Mouse (Mus musculus) gastrocnemius, adult 2 months (tissue): ENCODE data around the gene Unkl. TPM values are rescaled to one million over a fixed set of nuclear protein-coding genes. Genes with fewer than 3 reads are reported as not detected.

Source experiments
- DNase-seq: peaks from one replicate; pipeline ENCODE4 v3.0.0; 2022
- H3K27ac ChIP-seq: fragments of 200-600 bp; 2 replicates; pipeline ENCODE4 v1.8.1; 2022; ENCODE audit warnings: mild to moderate bottlenecking
- H3K4me3 ChIP-seq: fragments of 200-600 bp; 2 replicates; pipeline ENCODE4 v1.8.1; 2022; ENCODE audit warnings: mild to moderate bottlenecking, moderate library complexity
- CTCF ChIP-seq: fragments of 200-600 bp; IDR thresholded peaks from 2 replicates; pipeline ENCODE4 v1.8.1; 2022; ENCODE audit warnings: antibody characterized with exemption, mild to moderate bottlenecking, moderate library complexity
- intact Hi-C: fragments of 180-260 bp; cut with DNase I; formaldehyde crosslinking; loops from one replicate; pipeline ENCODE4 v1.15.1; 2025
- microRNA-seq: library from miRNA; unstranded; fragments of <30 nt; microRNA quantifications from one replicate; pipeline ENCODE4 v1.2.0, GENCODE M21; 2021
- total RNA-seq, 2 experiments: library from RNA; stranded (reverse); gene quantifications; 2 replicates each; pipeline ENCODE4 v1.2.3; 2021

Unkl gene
- total RNA-seq, 2 experiments from 2014 or later = 5.5 to 5.7 TPM

DNA sequence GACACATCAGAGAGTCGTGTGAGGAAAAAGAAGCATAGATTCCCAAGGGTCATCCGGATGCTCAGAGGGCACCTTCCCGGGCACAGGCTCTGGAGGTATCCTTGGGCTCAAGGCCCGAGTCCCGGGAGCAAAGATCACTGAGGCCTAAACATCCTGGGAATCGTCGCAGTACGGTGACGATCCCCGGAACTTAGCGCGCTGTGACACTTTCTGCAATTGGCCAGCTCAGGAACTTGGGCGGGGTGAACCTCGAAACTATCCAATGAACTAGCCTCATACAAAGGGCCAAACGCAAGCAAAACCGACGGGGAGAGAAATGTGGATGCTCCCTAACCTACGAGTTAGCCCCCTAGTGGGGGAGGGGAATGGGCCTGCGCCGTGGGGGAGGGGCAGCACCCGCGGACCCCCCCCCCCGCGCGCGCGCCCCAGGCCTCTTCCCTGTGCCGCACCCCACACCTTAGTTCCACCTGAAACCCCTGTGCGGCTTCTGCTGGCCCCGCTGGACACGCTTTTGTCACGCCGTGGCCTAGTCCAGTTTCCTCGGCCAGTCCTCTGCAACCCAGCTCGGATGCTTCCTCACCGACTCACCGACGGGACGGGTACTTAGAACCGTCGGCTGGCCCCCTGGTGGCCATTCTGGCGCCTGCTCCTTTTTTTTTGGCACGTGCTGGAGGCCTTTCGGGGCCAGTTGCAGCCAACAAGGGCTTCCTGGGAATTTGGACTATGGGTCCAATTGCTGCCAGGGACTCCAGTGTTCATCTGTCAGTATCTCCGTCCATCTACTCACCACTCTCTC lies 85.7 kb downstream of the Unkl start:
- peak overlapping the region; percentile 99 for H3K27ac ChIP-seq
- DNase-seq = peak; percentile 93
- TF ChIP-seq CTCF = peak; percentile 80
- intact Hi-C loops = loop anchor here (5.0 kb wide), 3 partner anchors 87 to 337 kb away; partner anchors contain the start of genes Mapk8ip3, Telo2 and Unkl
- peak overlapping the region; percentile 89 for H3K4me3 ChIP-seq

DNA sequence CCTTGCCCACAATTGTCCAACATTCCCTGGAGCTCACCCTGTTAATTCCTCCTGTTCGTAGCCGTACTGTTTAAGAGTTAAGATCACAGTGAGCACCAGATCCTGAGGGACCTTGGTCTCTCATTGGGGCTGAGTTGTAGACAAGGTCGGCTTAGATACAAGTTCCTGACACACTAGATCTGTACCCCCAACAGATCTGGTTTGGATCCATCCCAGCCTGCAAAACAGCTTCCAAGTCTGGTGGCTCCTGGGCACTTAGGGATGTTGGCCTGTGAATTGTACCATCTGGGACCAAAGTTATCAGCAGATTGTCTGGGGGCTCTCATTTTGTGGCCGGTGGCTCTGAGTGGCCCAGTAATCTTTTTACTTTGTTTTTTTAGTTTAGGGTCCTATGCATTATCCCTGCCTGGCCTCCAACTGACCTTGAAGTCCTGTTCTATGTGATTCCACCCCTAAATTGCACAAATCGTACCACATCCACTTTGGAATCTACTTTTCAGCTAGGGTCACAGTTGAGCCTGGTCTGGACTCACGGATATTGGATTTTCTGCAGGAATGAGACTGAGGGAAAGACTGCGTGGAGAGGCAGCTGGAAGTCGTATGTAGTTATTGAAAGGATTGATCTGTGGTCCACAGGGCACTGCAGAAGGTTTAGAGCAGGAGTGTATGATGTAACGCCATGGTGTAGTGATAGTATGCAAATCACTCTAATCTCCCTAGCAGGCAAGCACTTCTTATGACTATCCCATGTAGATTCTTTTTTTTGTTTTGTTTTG lies 86.6 kb downstream of the Unkl start, which contains the start of gene Ube2i:
Gene Ube2i, minus strand, starts transcription at position 52 of the 776 bp plus-strand sequence.
- intact Hi-C loops = loop anchor here (5.0 kb wide), 3 partner anchors 87 to 337 kb away; partner anchors contain the start of genes Mapk8ip3, Telo2 and Unkl
- no peak for DNase-seq

DNA sequence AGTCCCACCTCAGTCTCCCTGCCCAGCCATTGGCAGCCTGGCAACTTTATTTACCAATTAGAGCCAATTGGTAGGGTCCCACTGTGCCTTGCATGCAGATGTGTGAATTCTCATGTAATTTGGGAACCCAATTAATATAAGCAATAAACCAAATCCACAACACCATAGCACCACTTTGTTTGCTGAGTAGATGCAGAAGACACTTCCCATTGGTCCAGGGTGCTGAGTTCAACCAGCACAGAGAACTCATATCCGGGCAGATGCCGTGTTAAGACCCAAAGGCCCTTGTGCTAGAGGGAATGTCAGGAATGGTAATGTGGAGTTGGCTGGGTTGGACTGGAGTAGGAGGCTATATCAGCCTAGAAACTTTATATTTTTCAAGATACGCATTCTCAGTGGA lies 87.6 kb downstream of the Unkl start:
- no peak for TF ChIP-seq CTCF
- H3K27ac ChIP-seq = no peak overlapping the region
- intact Hi-C loops = no loop called here
- no peak overlapping the region for H3K4me3 ChIP-seq
- no peak for DNase-seq

More for the DNA sequence above, 86.6 kb downstream of the Unkl start, which contains the start of gene Ube2i:
- Histone ChIP-seq H3K4me3 (peak within 1 kb of the TSS; percentile 89), H3K27ac (peak within 1 kb of the TSS; percentile 99)
- no peak for TF ChIP-seq CTCF

DNA sequence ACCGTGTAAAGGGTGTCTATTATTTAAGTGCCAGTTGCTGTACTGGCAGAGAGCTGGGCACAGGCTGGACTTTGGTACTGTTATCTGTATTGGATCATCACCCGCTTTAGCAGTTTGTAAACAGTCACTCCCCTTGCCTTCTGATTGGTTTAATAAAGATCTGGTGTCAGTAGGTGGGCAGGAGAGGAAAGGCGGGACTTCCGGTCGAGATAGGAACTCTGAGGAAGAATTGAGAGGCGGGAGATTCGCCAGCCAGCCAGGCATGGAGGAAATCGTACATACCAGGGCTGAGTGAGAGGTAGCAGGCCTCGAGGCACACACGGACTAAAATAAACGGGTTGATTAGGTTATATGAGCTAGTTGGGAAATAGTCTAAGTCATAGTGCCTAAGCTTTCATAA lies 93.9 kb downstream of the Unkl start:
- peak; percentile 51 for DNase-seq
- Histone ChIP-seq H3K4me3 (peak overlapping the region; percentile 38), H3K27ac (peak overlapping the region; percentile 49; the same call in 1 of the 2 replicates)
- intact Hi-C loops = no loop called here
- TF ChIP-seq CTCF = no peak

Small RNA genes lying within 50 kb of the gene (microRNA-seq; reads per million reads assigned to microRNA genes)
- not detected for gene Mir3547

Other genes with a start within 250 kb of the Unkl start
- gene Jpt2, start 227.7 kb upstream of the Unkl start, total RNA-seq = 1 to 10 TPM; 5.3 to 6.8 TPM
- gene Cramp1l, start 172.6 kb upstream of the Unkl start, total RNA-seq = 1 to 10 TPM; 6.3 to 7.1 TPM
- gene Ift140, start 172.3 kb upstream of the Unkl start, total RNA-seq = 1 to 10 TPM; 2.8 to 2.9 TPM
- gene Tmem204, start 104.8 kb upstream of the Unkl start, total RNA-seq = 10 to 100 TPM in 1 of 2 experiments, 1 to 10 TPM in 1; 8.3 to 21.5 TPM
- gene Telo2, start 72.4 kb upstream of the Unkl start, total RNA-seq = 10 to 100 TPM in 1 of 2 experiments, 1 to 10 TPM in 1; 4.5 to 11.4 TPM
- 1 to 10 TPM; 2.2 to 6.1 TPM for gene Ptx4, start 67.6 kb upstream of the Unkl start, total RNA-seq
- 10 to 100 TPM; 16.2 to 19.2 TPM for gene Clcn7, start 55.0 kb upstream of the Unkl start, total RNA-seq
- not detected for gene Ccdc154, start 25.9 kb upstream of the Unkl start, total RNA-seq
- gene Gm38655, start 12.9 kb upstream of the Unkl start, total RNA-seq = not detected
- 10 to 100 TPM; 11.4 to 18.3 TPM for gene BC003965, start 3.8 kb upstream of the Unkl start, total RNA-seq
- 10 to 100 TPM; 14.9 to 16.5 TPM for gene Gnptg, start 51.7 kb downstream of the Unkl start, total RNA-seq
- gene Tsr3, start 51.8 kb downstream of the Unkl start, total RNA-seq = 10 to 100 TPM; 16.3 to 17.5 TPM
- gene Baiap3, start 68.0 kb downstream of the Unkl start, total RNA-seq = under 1 TPM in 1 of 2 experiments, not detected in 1; 0.08 TPM
- gene Ube2i, start 86.2 kb downstream of the Unkl start, total RNA-seq = 10 to 100 TPM; 59.4 to 68.5 TPM
- gene Prss34, start 110.0 kb downstream of the Unkl start, total RNA-seq = under 1 TPM; 0.20 to 0.70 TPM
- not detected for gene Prss28, start 120.2 kb downstream of the Unkl start, total RNA-seq
- gene Prss29, start 130.3 kb downstream of the Unkl start, total RNA-seq = not detected
- 1 to 10 TPM; 1.0 to 2.2 TPM for gene Tpsab1, start 157.2 kb downstream of the Unkl start, total RNA-seq
- gene Tpsb2, start 177.9 kb downstream of the Unkl start, total RNA-seq = 1 to 10 TPM; 1.9 to 4.7 TPM
- gene Tpsg1, start 180.9 kb downstream of the Unkl start, total RNA-seq = under 1 TPM in 1 of 2 experiments, not detected in 1; 0.48 TPM
- gene Cacna1h, start 245.4 kb downstream of the Unkl start, total RNA-seq = 1 to 10 TPM in 1 of 2 experiments, under 1 TPM in 1; 0.94 to 1.7 TPM